Mouse (Mus musculus) lung, embryonic 15.5 days (tissue): ENCODE results near the gene Arfgef3. TPM values are rescaled to one million over a fixed set of nuclear protein-coding genes. Genes with fewer than 3 reads are reported as not detected.
"Not testable (repeated sequence)": the region's sequence is repeated elsewhere in the genome, so short reads cannot be mapped to it uniquely, and the experiment has no call there.

Experiments
- ATAC-seq: fragments of 200-750 bp; cut with Nextera tagmentation; 2 replicates; pipeline ENCODE4 v1.8.0; 2017; ENCODE audit warnings: moderate number of reproducible peaks, borderline replicate concordance; ENCODE audit not compliant: low FRiP score, low TSS enrichment; ENCODE audit errors: extremely low read depth
- H3K27ac ChIP-seq: fragments of 300-500 bp; sonication (generic); 2 replicates; pipeline ENCODE4 v1.5.1; 2015; ENCODE audit warnings: moderate library complexity, mild to moderate bottlenecking, inconsistent platforms
- H3K27me3 ChIP-seq: fragments of 300-500 bp; sonication (generic); 2 replicates; pipeline ENCODE4 v1.6.1; 2015; ENCODE audit warnings: inconsistent platforms
- H3K36me3 ChIP-seq: fragments of 300-500 bp; sonication (generic); 2 replicates; pipeline ENCODE4 v1.6.1; 2015; ENCODE audit warnings: inconsistent platforms
- H3K4me1 ChIP-seq: fragments of 300-500 bp; sonication (generic); 2 replicates; pipeline ENCODE4 v1.6.1; 2015; ENCODE audit warnings: inconsistent platforms
- H3K4me2 ChIP-seq: fragments of 300-500 bp; sonication (generic); 2 replicates; pipeline ENCODE4 v1.6.1; 2015; ENCODE audit warnings: inconsistent platforms, mild to moderate bottlenecking, moderate library complexity
- H3K4me3 ChIP-seq: fragments of 300-500 bp; sonication (generic); 2 replicates; pipeline ENCODE4 v1.5.1; 2015; ENCODE audit warnings: mild to moderate bottlenecking, inconsistent platforms
- H3K9ac ChIP-seq: fragments of 300-500 bp; sonication (generic); 2 replicates; pipeline ENCODE4 v1.6.1; 2015; ENCODE audit warnings: inconsistent platforms
- H3K9me3 ChIP-seq: fragments of 300-500 bp; sonication (generic); 2 replicates; pipeline ENCODE4 v1.6.1; 2016; ENCODE audit warnings: inconsistent platforms
- WGBS: fragments of 180-500 bp; shearing (Covaris S2); methylation state at CpG from one replicate; pipeline ENCODE4 v1.1.7; 2015; 5-methylcytosine and 5-hydroxymethylcytosine counted together
- polyA plus RNA-seq: library from polyadenylated mRNA; unstranded; fragments of >200 nt; fragmentation: Nextera tagmentation; extraction: Ambion mirVana; gene quantifications from 2 replicates; pipeline ENCODE4 v1.2.1, GENCODE M21; 2015

Gene Arfgef3
- polyA plus RNA-seq, 1 experiment from 2014 or later, result 1.6 TPM

GRCm38 (mm10) chr10:18634405-18634985, 109.3 kb downstream of the Arfgef3 start:
- no peak overlapping the region for H3K4me2 ChIP-seq
- no peaks in the 10 kb centered on the region for H3K9me3 ChIP-seq
- no peak overlapping the region for H3K9ac ChIP-seq
- WGBS, result 73% methylated on average over 7 of the region's 7 CpGs
- H3K36me3 ChIP-seq, result no peaks in the 10 kb centered on the region
- H3K4me3 ChIP-seq, result no peak overlapping the region
- H3K4me1 ChIP-seq, result no peaks in the 10 kb centered on the region
- H3K27ac ChIP-seq, result no peak overlapping the region
- no peaks in the 10 kb centered on the region for H3K27me3 ChIP-seq
- ATAC-seq, result no peak

GRCm38 (mm10) chr10:18630498-18630897, 113.3 kb downstream of the Arfgef3 start:
- Histone ChIP-seq H3K9ac (no peak overlapping the region), H3K4me3 (no peak overlapping the region), H3K27me3 (no peaks in the 10 kb centered on the region), H3K4me1 (no peaks in the 10 kb centered on the region), H3K4me2 (no peak overlapping the region), H3K27ac (no peak overlapping the region), H3K36me3 (no peaks in the 10 kb centered on the region), H3K9me3 (no peaks in the 10 kb centered on the region)
- 83% methylated on average over 8 of the region's 8 CpGs for WGBS
- ATAC-seq, result no peak

DNA sequence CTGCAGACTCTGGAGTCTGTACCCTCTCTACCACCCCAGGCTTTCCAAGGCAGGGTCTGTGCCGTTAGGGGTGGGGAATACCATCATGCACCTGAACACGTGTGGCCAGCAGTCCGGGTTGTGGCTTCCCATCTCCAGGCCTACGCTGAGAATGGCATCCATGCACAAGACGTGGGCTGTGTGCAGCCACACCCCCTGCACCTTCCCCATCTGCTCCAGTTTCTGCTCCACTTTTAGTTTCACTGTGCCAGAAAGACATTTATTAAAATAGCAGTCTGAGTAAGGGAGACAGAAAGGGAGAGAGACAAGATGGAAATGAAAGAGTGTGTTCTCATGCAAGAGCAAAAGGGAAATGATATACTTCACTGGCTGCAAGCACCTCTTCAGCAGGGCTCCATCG, 116.2 kb downstream of the Arfgef3 start:
- WGBS, result 88% methylated on average over 6 of the region's 6 CpGs
- ATAC-seq, result no peak

DNA sequence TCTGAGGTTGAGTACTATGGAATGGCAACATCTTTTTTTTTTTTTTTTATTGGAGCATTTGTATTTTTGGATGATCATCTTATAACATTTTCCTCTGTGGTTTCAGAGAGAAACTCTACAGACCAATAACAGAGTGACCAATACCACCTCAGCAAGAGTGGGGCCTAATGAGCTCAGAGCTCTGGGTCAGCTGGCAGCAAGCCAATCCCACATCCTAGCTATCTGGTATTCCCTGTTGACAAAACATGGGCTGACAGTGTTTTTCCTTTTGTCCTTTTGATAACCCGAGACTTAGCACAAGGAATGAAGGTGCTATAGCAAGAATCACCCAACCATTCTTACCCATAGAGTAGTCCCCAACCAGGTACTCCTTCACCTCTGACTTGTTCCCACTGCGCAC, 131.0 kb downstream of the Arfgef3 start:
- H3K27ac ChIP-seq, result no peak overlapping the region
- no peak for ATAC-seq
- H3K36me3 ChIP-seq, result no peaks in the 10 kb centered on the region
- H3K9me3 ChIP-seq, result no peaks in the 10 kb centered on the region
- H3K4me3 ChIP-seq, result no peak overlapping the region
- no peaks in the 10 kb centered on the region for H3K27me3 ChIP-seq
- H3K4me1 ChIP-seq, result no peaks in the 10 kb centered on the region
- H3K4me2 ChIP-seq, result no peak overlapping the region
- 70% methylated on average over 2 of the region's 2 CpGs for WGBS
- H3K9ac ChIP-seq, result no peak overlapping the region

More for the DNA sequence above, 116.2 kb downstream of the Arfgef3 start:
- Histone ChIP-seq H3K27me3 (no peaks in the 10 kb centered on the region), H3K9ac (no peak overlapping the region), H3K4me1 (no peaks in the 10 kb centered on the region), H3K27ac (no peak overlapping the region), H3K4me2 (no peak overlapping the region), H3K9me3 (no peaks in the 10 kb centered on the region), H3K4me3 (no peak overlapping the region), H3K36me3 (no peaks in the 10 kb centered on the region)

GRCm38 (mm10) chr10:18604827-18605535, 138.8 kb downstream of the Arfgef3 start:
- H3K27ac ChIP-seq, H3K9ac ChIP-seq, H3K36me3 ChIP-seq, ATAC-seq, H3K4me2 ChIP-seq, H3K27me3 ChIP-seq, H3K4me3 ChIP-seq, H3K9me3 ChIP-seq, H3K4me1 ChIP-seq: not testable (repeated sequence)
- 42% methylated on average over 5 of the region's 5 CpGs for WGBS

GRCm38 (mm10) chr10:18602030-18602429, 141.7 kb downstream of the Arfgef3 start:
- WGBS, result 15% methylated on average over 4 of the region's 4 CpGs
- no peak overlapping the region for H3K4me3 ChIP-seq
- H3K9ac ChIP-seq, result no peak overlapping the region
- no peaks in the 10 kb centered on the region for H3K36me3 ChIP-seq
- H3K4me2 ChIP-seq, result no peak overlapping the region
- ATAC-seq, result no peak
- H3K9me3 ChIP-seq, result no peaks in the 10 kb centered on the region
- H3K27ac ChIP-seq, result no peak overlapping the region
- H3K27me3 ChIP-seq, result no peaks in the 10 kb centered on the region
- no peaks in the 10 kb centered on the region for H3K4me1 ChIP-seq

GRCm38 (mm10) chr10:18597601-18598000, 146.1 kb downstream of the Arfgef3 start:
- H3K9ac ChIP-seq, result no peak overlapping the region
- no peak overlapping the region for H3K27ac ChIP-seq
- no peaks in the 10 kb centered on the region for H3K27me3 ChIP-seq
- H3K4me3 ChIP-seq, result no peak overlapping the region
- no peaks in the 10 kb centered on the region for H3K36me3 ChIP-seq
- no peak overlapping the region for H3K4me2 ChIP-seq
- no peaks in the 10 kb centered on the region for H3K9me3 ChIP-seq
- no peak for ATAC-seq
- 90% methylated on average over 6 of the region's 6 CpGs for WGBS
- H3K4me1 ChIP-seq, result no peaks in the 10 kb centered on the region

DNA sequence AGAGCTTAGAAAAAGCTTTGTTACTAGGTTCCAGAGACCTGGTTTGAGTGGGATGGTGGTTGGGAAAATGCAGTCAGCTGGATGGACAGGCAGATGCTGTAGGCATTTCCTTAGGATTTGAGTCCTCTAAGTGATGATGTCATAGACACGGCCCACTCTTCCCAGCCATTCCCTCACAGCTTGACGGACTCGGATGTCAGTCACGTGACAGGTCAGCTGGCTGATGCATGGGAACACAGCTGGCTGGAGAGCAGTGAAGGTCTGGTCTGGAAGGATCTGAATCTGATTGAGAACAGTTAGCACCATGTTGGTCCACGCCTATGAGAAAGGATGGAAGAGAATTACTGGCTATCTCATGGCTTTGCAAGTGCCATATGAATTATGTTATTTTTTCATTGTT, 154.3 kb downstream of the Arfgef3 start:
- Histone ChIP-seq H3K4me1 (no peaks in the 10 kb centered on the region), H3K27ac (no peak overlapping the region), H3K9ac (no peak overlapping the region), H3K4me3 (no peak overlapping the region), H3K4me2 (no peak overlapping the region), H3K27me3 (no peaks in the 10 kb centered on the region), H3K9me3 (no peaks in the 10 kb centered on the region), H3K36me3 (no peaks in the 10 kb centered on the region)
- WGBS, result 78% methylated on average over 5 of the region's 5 CpGs
- no peak for ATAC-seq

GRCm38 (mm10) chr10:18584188-18584587, 159.6 kb downstream of the Arfgef3 start:
- no peak overlapping the region for H3K4me3 ChIP-seq
- H3K27me3 ChIP-seq, result no peaks in the 10 kb centered on the region
- H3K27ac ChIP-seq, result no peak overlapping the region
- H3K9ac ChIP-seq, result no peak overlapping the region
- WGBS, result 30% methylated on average over 7 of the region's 7 CpGs
- H3K9me3 ChIP-seq, result no peaks in the 10 kb centered on the region
- H3K4me1 ChIP-seq, result no peaks in the 10 kb centered on the region
- no peak overlapping the region for H3K4me2 ChIP-seq
- no peak for ATAC-seq
- no peaks in the 10 kb centered on the region for H3K36me3 ChIP-seq

DNA sequence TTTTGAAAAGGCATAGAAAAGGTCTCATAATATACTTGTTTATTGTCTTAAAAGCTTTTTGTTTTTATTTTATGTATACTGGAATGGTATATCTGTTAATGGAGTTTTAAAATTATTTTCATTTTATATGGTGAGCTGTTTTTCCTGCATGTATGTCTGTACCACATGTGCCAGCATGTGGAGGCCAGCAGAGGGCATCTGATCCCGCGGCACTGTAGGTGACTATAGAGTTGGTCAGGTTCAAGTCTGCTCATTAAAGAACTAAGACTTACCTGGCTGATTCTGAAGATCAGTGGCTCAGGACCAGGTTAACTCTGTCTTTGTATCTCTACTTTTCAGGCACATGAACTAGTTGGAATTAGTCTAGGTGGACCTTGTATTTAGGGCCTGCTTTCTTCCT, 171.2 kb downstream of the Arfgef3 start:
- WGBS, result 61% methylated on average over 2 of the region's 2 CpGs

DNA sequence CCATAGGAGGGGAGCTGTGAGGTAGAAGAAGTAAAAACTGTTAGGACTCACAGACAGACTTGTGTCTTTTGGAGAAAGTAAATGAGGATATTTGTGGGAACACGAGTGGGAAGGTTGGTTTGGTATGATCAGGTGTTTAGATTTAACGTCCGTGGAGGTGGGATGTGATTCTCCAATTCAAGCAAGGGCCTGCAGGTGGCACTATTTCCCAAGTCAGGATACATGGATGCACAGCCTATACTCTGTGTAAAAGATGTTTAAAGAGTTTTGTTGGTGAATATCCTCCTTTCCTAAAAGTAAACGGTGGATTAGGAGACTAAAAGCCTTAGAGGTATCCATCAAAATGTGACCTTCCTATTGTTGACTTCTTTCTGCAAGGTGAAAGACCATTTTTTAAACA, 180.8 kb downstream of the Arfgef3 start:
- Histone ChIP-seq H3K36me3 (no peaks in the 10 kb centered on the region), H3K27me3 (no peaks in the 10 kb centered on the region), H3K9ac (no peak overlapping the region), H3K4me2 (no peak overlapping the region), H3K9me3 (no peaks in the 10 kb centered on the region), H3K27ac (no peak overlapping the region), H3K4me1 (no peaks in the 10 kb centered on the region), H3K4me3 (no peak overlapping the region)
- ATAC-seq, result no peak
- 4% methylated on average over 4 of the region's 4 CpGs for WGBS

More for the DNA sequence above, 171.2 kb downstream of the Arfgef3 start:
- H3K4me2 ChIP-seq, result no peak overlapping the region
- no peaks in the 10 kb centered on the region for H3K27me3 ChIP-seq
- no peak for ATAC-seq
- H3K27ac ChIP-seq, result no peak overlapping the region
- no peaks in the 10 kb centered on the region for H3K9me3 ChIP-seq
- no peaks in the 10 kb centered on the region for H3K4me1 ChIP-seq
- H3K9ac ChIP-seq, result no peak overlapping the region
- H3K4me3 ChIP-seq, result no peak overlapping the region
- no peaks in the 10 kb centered on the region for H3K36me3 ChIP-seq

DNA sequence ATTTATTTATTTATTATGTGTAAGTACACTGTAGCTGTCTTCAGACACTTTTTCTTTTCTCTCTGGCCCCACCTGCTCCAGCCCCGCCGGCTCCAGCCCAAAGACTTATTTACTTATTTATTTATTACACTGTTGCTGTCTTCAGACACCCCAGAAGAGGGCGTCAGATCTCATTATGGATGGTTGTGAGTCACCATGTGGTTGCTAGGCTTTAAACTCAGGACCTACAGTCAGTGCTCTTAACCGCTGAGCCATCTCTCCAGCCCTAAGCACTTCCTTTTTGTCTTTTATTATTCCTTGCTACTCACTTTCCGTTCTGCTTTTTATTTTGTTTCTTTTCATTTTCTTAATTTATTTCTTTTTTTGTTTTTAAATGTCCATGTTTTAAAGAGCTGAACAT, 182.3 kb downstream of the Arfgef3 start:
- Histone ChIP-seq H3K27ac (no peak overlapping the region), H3K4me2 (no peak overlapping the region), H3K4me1 (no peaks in the 10 kb centered on the region), H3K4me3 (no peak overlapping the region), H3K9ac (no peak overlapping the region), H3K27me3 (no peaks in the 10 kb centered on the region), H3K36me3 (no peaks in the 10 kb centered on the region), H3K9me3 (no peaks in the 10 kb centered on the region)
- 41% methylated on average over 5 of the region's 5 CpGs for WGBS
- ATAC-seq, result no peak
